Mouse (Mus musculus): Measurements from ENCODE around the gene Usp47.
"Not testable (repeated sequence)": the region's sequence is repeated elsewhere in the genome, so short reads cannot be mapped to it uniquely, and the experiment has no call there.

Gene Usp47

GRCm38 (mm10) chr7:112036636-112037035, 13.3 kb downstream of the Usp47 start:
- DNase-seq (ENCODE audit: extremely low spot score, low spot score): no peak

- DNase-seq (ENCODE audit: extremely low spot score, low spot score): no peak
Measured at GRCm38 (mm10) chr7:112040271-112040670, 17.0 kb downstream of the Usp47 start.

DNA sequence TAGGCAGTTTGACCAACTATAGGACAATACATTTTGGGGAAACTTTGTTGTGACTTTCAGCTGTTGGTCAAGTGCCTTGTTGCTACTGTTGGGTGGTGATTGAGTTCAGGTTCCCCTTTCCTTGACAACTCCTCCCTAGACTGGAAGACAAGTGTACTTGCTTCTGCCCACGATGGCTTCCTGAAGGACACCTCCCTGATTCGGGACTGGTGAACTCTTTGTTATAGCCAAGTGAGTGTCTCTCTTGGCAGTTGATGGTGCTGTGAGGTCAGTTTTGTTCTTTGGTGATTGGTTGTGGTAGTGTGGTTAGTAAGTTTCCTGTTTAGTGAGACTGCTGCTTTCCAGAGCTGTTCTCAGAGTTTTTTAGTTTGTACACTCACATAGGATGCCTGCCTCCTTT, 19.5 kb downstream of the Usp47 start:
- DNase-seq (ENCODE audit: extremely low spot score, low spot score): no peak

DNA sequence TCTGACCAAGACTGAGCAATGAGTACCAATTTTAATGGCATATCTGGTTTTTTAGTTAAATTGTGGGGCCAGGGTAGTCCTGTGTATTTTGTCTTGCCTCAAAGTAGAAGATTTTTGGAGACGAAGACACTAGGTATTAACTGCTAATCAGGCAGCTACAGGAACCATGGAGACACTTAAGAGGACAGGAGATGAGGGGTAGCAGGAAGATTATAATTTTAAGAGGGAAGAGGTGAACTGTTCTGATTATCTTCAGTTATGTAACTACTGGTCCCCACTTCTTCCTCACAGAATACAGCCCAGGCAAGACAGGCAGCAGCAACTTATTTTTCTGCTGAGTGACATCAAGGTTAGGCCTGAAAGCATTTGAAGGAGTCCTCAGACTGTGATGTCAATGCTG, 21.9 kb downstream of the Usp47 start:
- DNase-seq (ENCODE audit: extremely low spot score, low spot score): no peak

DNA sequence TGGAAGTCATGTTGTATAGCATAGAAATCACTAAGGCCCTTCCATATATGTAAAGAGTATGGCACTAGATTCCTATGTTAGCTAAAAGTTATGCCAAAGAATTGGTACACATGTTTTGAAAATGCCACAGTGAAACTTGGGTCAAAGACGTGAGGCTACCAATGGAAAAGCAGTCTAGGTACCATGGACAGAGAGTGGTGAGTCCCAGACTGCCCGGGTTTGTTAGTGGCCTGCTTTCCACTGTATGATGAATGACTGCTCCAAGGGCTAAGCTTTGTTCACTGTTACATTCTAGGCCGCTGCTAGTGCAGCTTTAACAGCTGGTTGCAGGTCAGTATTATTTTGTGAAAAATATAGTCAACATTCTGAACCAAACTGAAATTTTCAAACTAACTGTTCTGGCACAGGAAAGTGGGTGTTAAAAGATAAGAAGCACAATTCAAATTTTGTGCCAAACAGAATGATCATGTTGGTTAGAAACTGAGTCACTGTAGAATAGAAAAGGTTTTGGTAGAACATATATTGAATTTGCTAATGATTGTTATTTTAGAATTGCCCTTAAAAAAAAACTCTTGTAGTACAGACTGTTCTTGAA, 22.6 kb downstream of the Usp47 start:
- no peak for DNase-seq (ENCODE audit: extremely low spot score, low spot score)

DNA sequence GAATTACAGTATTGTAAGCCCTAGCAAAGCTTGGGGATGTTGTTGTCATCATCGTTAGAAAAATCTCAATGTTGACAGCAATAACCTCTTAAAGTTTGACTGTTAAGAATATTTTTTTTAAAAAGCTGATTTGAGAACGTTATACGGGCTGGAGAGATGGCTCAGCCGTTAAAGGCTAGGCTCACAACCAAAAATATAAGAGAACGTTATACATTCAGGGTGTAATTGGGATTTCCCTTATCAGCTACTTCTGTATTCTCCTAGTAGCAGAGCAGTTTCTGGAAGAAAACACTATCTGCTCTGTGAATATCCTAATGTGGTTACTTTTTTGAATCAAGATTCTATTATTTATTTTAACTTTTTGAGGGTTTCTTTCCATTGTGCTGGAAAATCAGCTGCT, 25.3 kb downstream of the Usp47 start:
- DNase-seq (ENCODE audit: extremely low spot score, low spot score): no peak

DNA sequence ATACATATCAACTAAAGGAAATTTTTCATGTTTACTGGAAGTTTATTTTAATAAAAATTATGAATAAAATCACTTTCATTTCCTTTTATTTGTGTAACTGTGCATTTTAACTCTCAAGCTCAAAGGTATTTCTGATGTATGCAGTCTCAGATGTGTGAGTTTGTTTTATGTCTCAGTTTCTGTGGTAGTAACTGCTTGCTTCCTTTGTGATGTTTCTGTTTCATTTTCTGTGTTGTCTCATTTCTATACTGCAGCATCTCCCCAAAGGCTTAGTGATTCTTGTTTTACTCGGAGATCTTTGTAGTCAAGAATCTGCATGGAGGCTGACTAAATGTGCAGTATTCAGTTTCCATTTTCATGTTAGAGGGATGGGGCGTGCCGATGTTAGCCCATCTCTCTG, 30.4 kb downstream of the Usp47 start:
- DNase-seq (ENCODE audit: extremely low spot score, low spot score): no peak

DNA sequence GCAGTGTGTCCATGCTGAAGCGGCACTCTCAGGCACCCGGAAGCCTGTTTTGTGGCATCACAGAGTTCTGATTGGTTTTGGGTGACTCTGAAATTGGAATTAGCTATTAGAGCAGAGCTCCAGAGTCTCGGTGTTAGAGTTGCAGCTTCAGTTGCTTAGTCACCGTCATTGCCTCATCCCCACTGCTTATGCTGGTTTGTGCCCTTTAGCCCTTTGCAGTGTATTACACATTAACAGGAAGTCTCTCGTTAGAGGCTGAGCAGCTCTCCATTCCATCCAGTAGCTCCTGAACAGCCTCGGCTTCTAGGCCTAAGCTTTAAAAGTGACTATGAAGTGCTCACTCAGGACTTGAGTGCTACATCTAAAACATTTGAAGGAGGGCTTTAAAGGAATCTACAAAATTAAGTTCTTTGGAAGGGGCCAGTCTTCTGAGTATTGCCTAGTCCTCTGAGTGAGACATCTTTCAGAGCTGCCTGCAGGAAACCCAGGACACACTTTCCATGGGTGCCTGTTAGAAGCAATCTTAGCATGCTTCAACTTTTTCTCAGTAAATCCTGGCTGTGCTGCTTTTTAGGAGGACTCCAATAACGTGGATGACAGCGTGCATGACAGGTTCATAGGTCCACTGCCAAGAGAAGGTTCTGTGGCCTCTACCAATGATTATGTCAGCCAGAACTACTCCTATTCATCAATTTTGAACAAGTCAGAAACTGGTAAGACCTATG, 32.8 kb downstream of the Usp47 start:
- DNase-seq (ENCODE audit: extremely low spot score, low spot score): no peak

GRCm38 (mm10) chr7:112074868-112075267, 51.6 kb downstream of the Usp47 start:
- no peak for DNase-seq (ENCODE audit: extremely low spot score, low spot score)

- DNase-seq (ENCODE audit: extremely low spot score, low spot score): no peak
Measured at GRCm38 (mm10) chr7:112082636-112083035, 59.3 kb downstream of the Usp47 start.

DNA sequence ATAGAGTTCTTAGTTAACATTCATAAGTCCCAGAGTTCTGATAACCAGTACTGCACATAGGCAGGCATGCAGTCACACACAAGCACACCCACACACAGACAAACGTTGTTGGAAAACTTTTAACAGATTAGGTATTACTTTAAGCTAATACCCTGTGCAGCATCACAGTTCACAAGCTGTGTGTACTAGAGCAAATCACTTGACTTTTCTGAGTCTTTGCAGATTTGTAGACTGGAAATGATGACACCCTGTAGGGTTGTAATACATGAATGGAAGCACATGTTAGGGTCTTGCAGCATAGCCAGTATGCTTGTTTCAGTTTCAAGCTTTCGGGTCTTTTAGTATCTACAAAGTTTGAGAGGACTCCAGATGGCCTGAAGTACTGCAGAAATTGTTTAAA, 60.9 kb downstream of the Usp47 start:
- DNase-seq (ENCODE audit: extremely low spot score, low spot score): no peak

GRCm38 (mm10) chr7:112085062-112085461, 61.8 kb downstream of the Usp47 start:
- DNase-seq (ENCODE audit: extremely low spot score, low spot score): peak; percentile 89

- DNase-seq (ENCODE audit: extremely low spot score, low spot score): no peak
Measured at GRCm38 (mm10) chr7:112086186-112086585, 62.9 kb downstream of the Usp47 start.

GRCm38 (mm10) chr7:112094923-112095322, 71.6 kb downstream of the Usp47 start:
- DNase-seq (ENCODE audit: extremely low spot score, low spot score): not testable (repeated sequence)

GRCm38 (mm10) chr7:112100887-112101286, 77.6 kb downstream of the Usp47 start:
- DNase-seq (ENCODE audit: extremely low spot score, low spot score): no peak

- DNase-seq (ENCODE audit: extremely low spot score, low spot score): no peak
Measured at GRCm38 (mm10) chr7:112102933-112103332, 79.6 kb downstream of the Usp47 start.

DNA sequence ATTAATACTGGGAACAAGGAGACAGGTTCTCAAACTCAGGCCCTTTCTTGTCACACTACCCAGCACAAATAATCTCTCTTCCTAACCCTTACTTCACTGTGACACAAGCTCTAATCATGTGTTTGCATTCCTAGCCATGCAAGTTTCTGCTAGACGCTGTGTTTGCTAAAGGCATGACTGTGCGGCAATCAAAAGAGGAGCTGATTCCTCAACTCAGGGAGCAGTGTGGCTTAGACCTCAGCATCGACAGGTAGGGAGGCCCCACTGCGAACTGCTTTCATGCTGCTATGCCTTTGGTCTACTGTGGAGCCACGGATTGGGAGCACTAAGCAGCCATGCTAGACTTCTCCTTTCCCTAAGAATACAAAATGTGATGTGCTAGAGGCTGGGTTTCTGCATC, 80.5 kb downstream of the Usp47 start:
- DNase-seq (ENCODE audit: extremely low spot score, low spot score): no peak

DNA sequence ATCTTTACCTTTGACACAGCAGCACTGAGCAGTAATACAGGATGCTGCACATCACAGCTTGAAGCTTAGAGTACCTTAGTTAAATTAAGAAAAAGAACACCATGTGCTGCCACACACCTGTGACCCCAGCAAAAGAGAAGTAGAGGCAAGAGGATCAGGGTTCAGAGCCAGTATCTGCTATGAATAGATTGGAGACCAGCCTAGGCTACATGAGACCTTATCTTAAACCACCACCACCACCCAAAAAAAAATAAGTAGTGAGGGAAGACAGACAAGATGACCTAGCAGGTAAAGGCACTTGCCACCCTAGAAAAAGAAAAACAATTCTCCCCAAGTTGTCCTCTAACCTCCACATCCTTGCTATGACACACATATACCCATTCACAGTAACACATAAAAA, 85.5 kb downstream of the Usp47 start:
- DNase-seq (ENCODE audit: extremely low spot score, low spot score): no peak

DNA sequence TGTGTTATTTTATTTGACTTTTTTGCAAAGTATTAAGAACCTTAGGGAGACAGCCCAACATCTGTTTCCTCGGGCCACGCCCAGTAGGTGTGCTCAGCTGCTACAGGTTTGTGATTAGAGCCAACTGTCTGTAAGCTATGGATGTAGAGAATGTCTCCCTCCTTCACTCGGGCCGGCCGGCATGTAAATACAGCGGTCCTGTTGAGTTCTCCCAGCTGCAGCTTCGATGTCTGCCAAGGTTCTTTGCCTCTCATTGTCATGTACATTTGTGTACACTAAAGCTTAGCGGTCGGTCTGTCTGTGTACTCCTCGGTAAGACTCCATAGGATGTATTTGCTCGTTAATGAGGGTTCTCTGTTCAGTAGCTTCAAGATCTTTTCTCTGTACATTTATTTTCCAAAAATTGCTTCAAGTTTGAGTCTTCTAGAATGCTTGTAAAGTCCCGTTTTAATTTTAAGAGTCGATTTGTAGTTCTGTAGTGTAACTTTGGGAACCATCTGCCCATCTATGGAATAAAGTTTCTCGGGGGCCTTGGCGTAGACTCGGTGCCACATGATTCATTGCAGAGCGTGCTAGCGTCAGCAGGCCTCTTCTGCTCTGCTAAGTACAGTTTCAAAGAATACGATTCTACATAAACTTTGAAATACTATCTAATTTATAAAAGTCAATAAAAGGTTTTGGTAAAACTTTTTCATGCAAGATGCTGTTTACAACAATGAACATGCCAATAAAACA, 87.5 kb downstream of the Usp47 start:
- no peak for DNase-seq (ENCODE audit: extremely low spot score, low spot score)

- no peak for DNase-seq (ENCODE audit: extremely low spot score, low spot score)
Measured at GRCm38 (mm10) chr7:112117501-112117900, 94.2 kb downstream of the Usp47 start.

GRCm38 (mm10) chr7:112118086-112118485, 94.8 kb downstream of the Usp47 start:
- DNase-seq (ENCODE audit: extremely low spot score, low spot score): no peak

DNA sequence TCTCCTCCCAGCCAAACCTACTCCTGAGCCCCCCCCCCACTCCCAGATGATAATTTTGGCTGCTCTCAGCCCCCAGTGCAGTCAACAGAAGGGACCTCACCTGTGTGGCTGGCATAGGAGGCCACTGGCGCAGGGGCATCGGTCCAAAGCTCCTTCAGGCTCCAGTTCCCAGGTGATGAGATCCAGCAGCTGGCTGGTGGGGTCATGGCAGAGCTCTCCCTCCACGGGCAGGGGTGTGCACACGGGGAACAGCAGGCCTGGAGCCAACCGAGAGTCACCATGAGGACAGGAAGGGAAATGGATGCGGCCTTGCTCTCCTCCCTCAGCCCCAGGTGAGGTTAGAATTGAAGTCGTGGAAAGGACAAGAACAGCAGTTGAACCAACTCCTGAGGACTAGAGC, 95.9 kb downstream of the Usp47 start:
- DNase-seq (ENCODE audit: extremely low spot score, low spot score): no peak

All from neural tube, embryonic 10.5 days (tissue).